Mouse (Mus musculus): ENCODE measurements around the gene Nudt8.

- TF ChIP-seq BHLHE40 (IDR thresholded peaks at IDR 0.05; ENCODE audit: low read depth, low read length) (no peak), ZC3H11A (IDR thresholded peaks at IDR 0.05; ENCODE audit: low read depth, low read length) (no peak), CTCF (conservative IDR thresholded peaks at IDR 0.05 in 1 of 2, IDR thresholded peaks at IDR 0.05 in 1 of 2; ENCODE audit: low read depth in 2 of 2, low read length in 2 of 2) (no peak), KAT2A (IDR thresholded peaks at IDR 0.05; ENCODE audit: insufficient replicate concordance, low read length) (no peak), TCF12 (IDR thresholded peaks at IDR 0.05; ENCODE audit: low read depth, low read length) (no peak), EP300 (IDR thresholded peaks at IDR 0.05; ENCODE audit: low read length) (no peak), CHD2 (IDR thresholded peaks at IDR 0.05; ENCODE audit: low read length) (no peak), HCFC1 (IDR thresholded peaks at IDR 0.05; ENCODE audit: low read depth, low read length) (no peak), USF2 (conservative IDR thresholded peaks at IDR 0.05; ENCODE audit: low read depth, low read length) (no peak)
These were observed 1.2 kb upstream of the Nudt8 start for GRCm38 (mm10) chr19:3999121-3999730.

Measured in CH12.LX (cell line).